Mouse (Mus musculus) hindbrain, embryonic 10.5 days (tissue): Measurements from ENCODE around the gene Rsu1. TPM values are rescaled to one million over a fixed set of nuclear protein-coding genes. Genes with fewer than 3 reads are reported as not detected.

Source experiments
- DNase-seq: peaks from one replicate; pipeline ENCODE4 v3.0.0-alpha.2; 2017; ENCODE audit warnings: low spot score
- H3K27ac ChIP-seq: fragments of 300-500 bp; sonication (generic); 2 replicates; pipeline ENCODE4 v1.5.1; 2016; ENCODE audit warnings: mild to moderate bottlenecking, moderate library complexity
- H3K27me3 ChIP-seq: fragments of 300-500 bp; sonication (generic); 2 replicates; pipeline ENCODE4 v1.6.1; 2016; ENCODE audit warnings: mild to moderate bottlenecking; ENCODE audit not compliant: poor library complexity, insufficient read depth, severe bottlenecking
- H3K36me3 ChIP-seq: fragments of 300-500 bp; sonication (generic); 2 replicates; pipeline ENCODE4 v1.6.1; 2016; ENCODE audit warnings: mild to moderate bottlenecking, moderate library complexity
- H3K4me1 ChIP-seq: fragments of 300-500 bp; sonication (generic); replicated peaks from 2 replicates; pipeline ENCODE4 v1.6.1; 2016; ENCODE audit warnings: mild to moderate bottlenecking
- H3K4me3 ChIP-seq: fragments of 300-500 bp; sonication (generic); 2 replicates; pipeline ENCODE4 v1.5.1; 2016; ENCODE audit warnings: mild to moderate bottlenecking, moderate library complexity
- H3K9me3 ChIP-seq: fragments of 300-500 bp; sonication (generic); 2 replicates; pipeline ENCODE4 v1.6.1; 2016; ENCODE audit warnings: mild to moderate bottlenecking, moderate library complexity
- WGBS: fragments of 180-500 bp; shearing (Covaris S2); methylation state at CpG from one replicate; pipeline ENCODE4 v1.1.7; 2016; 5-methylcytosine and 5-hydroxymethylcytosine counted together
- polyA plus RNA-seq: library from polyadenylated mRNA; unstranded; fragments of >200 nt; fragmentation: Nextera tagmentation; extraction: Ambion mirVana; gene quantifications from 2 replicates; pipeline ENCODE4 v1.2.1, GENCODE M21; 2016

Rsu1 gene
- polyA plus RNA-seq, 1 experiment from 2014 or later: 71.6 TPM

GRCm38 (mm10) chr2:13080476-13080875, 190.7 kb downstream of the Rsu1 start:
- Histone ChIP-seq H3K27ac (no peak overlapping the region), H3K4me1 (peaks cover 14% of the 10 kb centered on the region), H3K4me3 (no peak overlapping the region), H3K27me3 (no peaks in the 10 kb centered on the region), H3K9me3 (no peaks in the 10 kb centered on the region), H3K36me3 (no peaks in the 10 kb centered on the region)
- 79% methylated on average over 2 of the region's 2 CpGs for WGBS
- no peak for DNase-seq

DNA sequence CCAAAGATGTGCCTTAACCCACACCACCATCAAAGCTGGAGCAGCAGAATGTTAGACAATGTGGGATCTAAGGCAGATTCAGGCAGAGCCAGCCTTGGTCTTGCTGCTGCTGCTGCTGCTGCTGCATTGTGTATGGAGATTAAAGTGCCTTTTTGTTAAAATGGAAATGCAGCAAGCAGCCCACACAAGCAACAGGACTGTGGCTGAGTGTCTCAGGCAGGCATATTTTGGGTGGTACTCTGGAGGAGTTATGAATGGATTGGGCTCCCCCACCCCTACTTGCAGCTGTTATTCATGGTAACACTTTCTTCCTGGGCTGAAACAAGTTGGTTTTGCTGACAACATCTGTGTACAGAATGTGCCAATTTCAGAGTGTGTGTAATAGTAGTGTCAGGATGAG, 199.0 kb downstream of the Rsu1 start:
- DNase-seq: no peak
- Histone ChIP-seq H3K9me3 (no peaks in the 10 kb centered on the region), H3K27me3 (no peaks in the 10 kb centered on the region), H3K36me3 (no peaks in the 10 kb centered on the region), H3K4me1 (0 out of 2 replicates have a peak, but pooled peaks cover 3% of the 10 kb centered on the region), H3K27ac (no peak overlapping the region), H3K4me3 (no peak overlapping the region)

DNA sequence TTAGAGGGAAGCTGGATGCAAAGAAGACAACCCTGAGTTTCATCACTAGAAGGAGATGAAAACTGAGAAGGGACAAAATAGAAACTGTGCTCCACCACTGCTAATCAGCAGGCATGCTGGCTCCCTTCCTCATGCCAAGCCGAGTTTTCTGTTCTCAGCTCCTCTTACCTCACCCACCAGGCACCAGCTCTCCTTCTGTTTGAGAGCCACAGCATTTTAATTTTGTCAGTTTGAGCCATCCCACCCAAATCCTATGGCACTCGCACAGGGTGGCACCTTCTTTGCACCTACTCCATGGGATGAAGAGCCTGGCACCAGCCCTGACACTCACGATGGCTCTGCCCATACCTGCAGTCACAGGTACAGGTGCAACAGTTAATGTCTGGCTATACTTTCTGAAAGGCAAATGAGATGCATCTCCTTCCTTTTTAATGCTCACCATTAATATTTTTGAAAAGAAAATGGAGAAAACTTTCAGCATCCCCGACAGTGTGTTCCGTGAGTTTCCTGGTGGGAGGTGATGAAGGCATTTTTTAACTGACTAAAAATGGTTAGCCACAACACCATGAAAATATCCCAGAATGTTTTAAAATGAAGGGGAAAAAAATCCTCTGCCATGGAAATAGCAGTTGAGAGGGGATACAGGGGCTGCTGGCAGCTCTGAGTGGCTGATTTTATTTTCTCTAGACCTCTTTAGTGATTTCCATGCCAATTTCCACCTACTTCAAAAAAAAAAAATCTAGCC, 210.6 kb downstream of the Rsu1 start:
- H3K4me1 ChIP-seq: no peaks in the 10 kb centered on the region
- no peaks in the 10 kb centered on the region for H3K9me3 ChIP-seq
- H3K27me3 ChIP-seq: no peaks in the 10 kb centered on the region
- H3K27ac ChIP-seq: no peak overlapping the region
- 88% methylated on average over 5 of the region's 5 CpGs for WGBS
- DNase-seq: no peak
- H3K4me3 ChIP-seq: no peak overlapping the region
- no peaks in the 10 kb centered on the region for H3K36me3 ChIP-seq

GRCm38 (mm10) chr2:13048649-13049048, 222.6 kb downstream of the Rsu1 start:
- Histone ChIP-seq H3K4me1 (no peaks in the 10 kb centered on the region), H3K4me3 (no peak overlapping the region), H3K27ac (no peak overlapping the region), H3K36me3 (no peaks in the 10 kb centered on the region), H3K27me3 (no peaks in the 10 kb centered on the region), H3K9me3 (no peaks in the 10 kb centered on the region)
- no peak for DNase-seq
- 91% methylated on average over 6 of the region's 6 CpGs for WGBS

GRCm38 (mm10) chr2:13044555-13044954, 226.7 kb downstream of the Rsu1 start:
- 92% methylated on average over 4 of the region's 4 CpGs for WGBS
- no peaks in the 10 kb centered on the region for H3K27me3 ChIP-seq

GRCm38 (mm10) chr2:13039785-13040184, 231.4 kb downstream of the Rsu1 start:
- Histone ChIP-seq H3K27ac (no peak overlapping the region), H3K27me3 (no peaks in the 10 kb centered on the region), H3K9me3 (no peaks in the 10 kb centered on the region), H3K4me1 (no peaks in the 10 kb centered on the region), H3K36me3 (no peaks in the 10 kb centered on the region), H3K4me3 (no peak overlapping the region)
- no peak for DNase-seq
- WGBS: 92% methylated on average over 4 of the region's 4 CpGs

More at GRCm38 (mm10) chr2:13044555-13044954, 226.7 kb downstream of the Rsu1 start:
- DNase-seq: no peak
- no peak overlapping the region for H3K4me3 ChIP-seq
- no peaks in the 10 kb centered on the region for H3K9me3 ChIP-seq
- H3K27ac ChIP-seq: no peak overlapping the region
- no peaks in the 10 kb centered on the region for H3K4me1 ChIP-seq
- no peaks in the 10 kb centered on the region for H3K36me3 ChIP-seq

GRCm38 (mm10) chr2:13038772-13039171, 232.4 kb downstream of the Rsu1 start:
- H3K27me3 ChIP-seq: no peaks in the 10 kb centered on the region
- no peak overlapping the region for H3K4me3 ChIP-seq
- no peaks in the 10 kb centered on the region for H3K4me1 ChIP-seq
- DNase-seq: no peak
- H3K9me3 ChIP-seq: no peaks in the 10 kb centered on the region
- no peaks in the 10 kb centered on the region for H3K36me3 ChIP-seq
- H3K27ac ChIP-seq: no peak overlapping the region
- 79% methylated on average over 3 of the region's 3 CpGs for WGBS

Other genes starting within 250 kb of the Rsu1 start
- 0.27 and 0.30 TPM in 2 replicates for gene Cubn, start 220.4 kb upstream of the Rsu1 start, polyA plus RNA-seq